ENCODE assay signal across 12 mouse cellular contexts in genomic region chr3:121242941-121243340, GRCm38 (mm10). TPM values are rescaled to one million over a fixed set of nuclear protein-coding genes. Genes with fewer than 3 reads are reported as not detected.
A peak's percentile ranks its signal among the peaks of the same experiment; 100 is the strongest.
DNase-seq lines count a peak whose midpoint lies in the region; ATAC-seq and TF ChIP-seq lines count a peak whose summit lies in the region.
"Had no signal": no experiment of that assay in that cellular context is flagged by ENCODE, and none has a peak within 500 bp of the region (broad histone marks: within the 10 kb centered on the region; RNA-seq: fewer than 3 reads in every experiment).

No protein-coding gene starts in this region.

- no peaks in the 10 kb centered on the region for H3K36me3 ChIP-seq in midbrain, postnatal 0 days (ENCODE audit: insufficient read depth, low read length)
- H3K36me3 ChIP-seq in midbrain, embryonic 15.5 days (replicated peaks): no peaks in the 10 kb centered on the region
- H3K36me3 ChIP-seq in liver, embryonic 11.5 days (ENCODE audit: control insufficient read depth, insufficient read depth, low read length): no peaks in the 10 kb centered on the region
- H3K36me3 ChIP-seq in splenic B cell, adult 2 months (ENCODE audit: control insufficient read depth, insufficient read depth, low read length, poor library complexity, severe bottlenecking): no peaks in the 10 kb centered on the region
- H3K36me3 ChIP-seq: hindbrain, embryonic 10.5 days had no signal

- no peak overlapping the region for H3K4me3 ChIP-seq in midbrain, postnatal 0 days (ENCODE audit: low read depth, low read length)
- H3K4me3 ChIP-seq in midbrain, embryonic 15.5 days: no peak overlapping the region
- H3K4me3 ChIP-seq in liver, embryonic 11.5 days (ENCODE audit: low read depth, low read length): no peak overlapping the region
- H3K4me3 ChIP-seq: hindbrain, embryonic 10.5 days had no signal

- H3K27ac ChIP-seq in midbrain, postnatal 0 days (ENCODE audit: low read depth, low read length): no peak overlapping the region
- H3K27ac ChIP-seq in midbrain, embryonic 15.5 days: no peak overlapping the region
- no peak overlapping the region for H3K27ac ChIP-seq in liver, embryonic 11.5 days (ENCODE audit: low read depth, low read length)
- H3K27ac ChIP-seq: hindbrain, embryonic 10.5 days; macrophage had no signal

- no peak overlapping the region for H3K4me2 ChIP-seq in midbrain, postnatal 0 days (ENCODE audit: low read depth, low read length, poor library complexity, severe bottlenecking)
- H3K4me2 ChIP-seq in midbrain, embryonic 15.5 days: no peak overlapping the region
- H3K4me2 ChIP-seq in liver, embryonic 11.5 days: no peak overlapping the region

- no peaks in the 10 kb centered on the region for H3K27me3 ChIP-seq in midbrain, postnatal 0 days (ENCODE audit: insufficient read depth, low read length)
- no peaks in the 10 kb centered on the region for H3K27me3 ChIP-seq in midbrain, embryonic 15.5 days (replicated peaks)
- no peaks in the 10 kb centered on the region for H3K27me3 ChIP-seq in liver, embryonic 11.5 days (replicated peaks; ENCODE audit: control insufficient read depth, insufficient read depth, low read length)
- no peaks in the 10 kb centered on the region for H3K27me3 ChIP-seq in splenic B cell, adult 2 months (ENCODE audit: control insufficient read depth, insufficient read depth, low read length, poor library complexity, severe bottlenecking)

- H3K4me1 ChIP-seq in midbrain, postnatal 0 days (ENCODE audit: insufficient read depth, low read length): no peaks in the 10 kb centered on the region
- peaks cover 8% of the 10 kb centered on the region for H3K4me1 ChIP-seq in midbrain, embryonic 15.5 days
- peaks cover 13% of the 10 kb centered on the region; the same call in 1 of the 2 replicates for H3K4me1 ChIP-seq in liver, embryonic 11.5 days (replicated peaks; ENCODE audit: control insufficient read depth, insufficient read depth, low read length)

- no peaks in the 10 kb centered on the region for H3K9me3 ChIP-seq in midbrain, postnatal 0 days (ENCODE audit: low read length)
- no peaks in the 10 kb centered on the region for H3K9me3 ChIP-seq in midbrain, embryonic 15.5 days
- no peaks in the 10 kb centered on the region for H3K9me3 ChIP-seq in liver, embryonic 11.5 days (ENCODE audit: control insufficient read depth, low read length)
- H3K9me3 ChIP-seq: hindbrain, embryonic 10.5 days had no signal

- 70% methylated on average over 4 of the region's 4 CpGs for WGBS in midbrain, postnatal 0 days
- WGBS in midbrain, embryonic 15.5 days: 81% methylated on average over 4 of the region's 4 CpGs
- WGBS in liver, embryonic 11.5 days: 47% methylated on average over 4 of the region's 4 CpGs

- no peak overlapping the region for H3K9ac ChIP-seq in midbrain, postnatal 0 days (replicated peaks; ENCODE audit: low read length, poor library complexity, severe bottlenecking)
- no peak overlapping the region for H3K9ac ChIP-seq in midbrain, embryonic 15.5 days
- no peak overlapping the region for H3K9ac ChIP-seq in liver, embryonic 11.5 days (ENCODE audit: low read depth, low read length)

- ATAC-seq in midbrain, postnatal 0 days (ENCODE audit: low FRiP score): no peak
- no peak for ATAC-seq in midbrain, embryonic 15.5 days (replicated peaks)
- peak; percentile 58 for ATAC-seq in liver, embryonic 11.5 days (replicated peaks; ENCODE audit: low FRiP score)

- no peak for TF ChIP-seq CTCF in midbrain, postnatal 0 days (IDR thresholded peaks at IDR 0.05)

- DNase-seq in midbrain, postnatal 0 days (ENCODE audit: low spot score): peak; percentile 42
- DNase-seq in c-Kit-positive CD71-negative TER-119-negative erythroid progenitor cells, embryonic 14.5 days (ENCODE audit: low read depth): peak; percentile 53
- no peak for DNase-seq in liver, embryonic 11.5 days (ENCODE audit: low spot score)
- DNase-seq in splenic B cell, adult 2 months (ENCODE audit: low read depth, low spot score): peak; percentile 75
- no peak for DNase-seq in urinary bladder, postnatal 36 days (ENCODE audit: low spot score in 2 of 2)
- no peak for DNase-seq in cerebellum, postnatal 10 days
- DNase-seq: adrenal gland, adult 8-10 months; cerebellum, adult 2 months; kidney, postnatal 36 days had no signal

RNA-seq across cellular contexts. Expression of gene Tmem56, which starts 40.0 kb away (rescaled TPM):
- total RNA-seq in midbrain, postnatal 0 days (2014; rRNA removed): 12.2 and 15.0 TPM in 2 replicates
- polyA plus RNA-seq in midbrain, postnatal 0 days (2015; fragmentation: Nextera tagmentation; extraction: Ambion mirVana): 2.9 and 3.3 TPM in 2 replicates
- 2.2 and 3.0 TPM in 2 replicates for polyA plus RNA-seq in midbrain, embryonic 15.5 days (2015; fragmentation: Nextera tagmentation; extraction: Ambion mirVana)
- polyA plus RNA-seq in liver, embryonic 11.5 days (2014; fragmentation: Nextera tagmentation; extraction: Ambion mirVana): 31.2 and 36.9 TPM in 2 replicates
- polyA plus RNA-seq: macrophage had no signal

RNA-seq across cellular contexts. Expression of gene Alg14, which starts 48.6 kb away (rescaled TPM):
- total RNA-seq in midbrain, postnatal 0 days (2014; rRNA removed): 18.5 and 18.8 TPM in 2 replicates
- polyA plus RNA-seq in midbrain, postnatal 0 days (2015; fragmentation: Nextera tagmentation; extraction: Ambion mirVana): 26.0 and 31.1 TPM in 2 replicates
- 33.3 and 38.2 TPM in 2 replicates for polyA plus RNA-seq in midbrain, embryonic 15.5 days (2015; fragmentation: Nextera tagmentation; extraction: Ambion mirVana)
- 23.3 and 26.4 TPM in 2 replicates for polyA plus RNA-seq in liver, embryonic 11.5 days (2014; fragmentation: Nextera tagmentation; extraction: Ambion mirVana)

Comparison
In these comparisons a context has a peak if more than half of its experiments do, and no peak if none do; other contexts are left out.
1. DNase-seq: peak in midbrain, postnatal 0 days (single experiment), c-Kit-positive CD71-negative TER-119-negative erythroid progenitor cells, embryonic 14.5 days (single experiment) and splenic B cell, adult 2 months (single experiment); none in liver, embryonic 11.5 days (single experiment), urinary bladder, postnatal 36 days (0 of 2) and cerebellum, postnatal 10 days (0 of 2).